Mouse (Mus musculus) bone marrow, adult 2 months (tissue): ENCODE data around the gene Dera.

Experiments used
- CTCF ChIP-seq: fragments of 200-500 bp; IDR thresholded peaks from 2 replicates; pipeline ENCODE4 v1.5.1; 2011; ENCODE audit warnings: low read length, control low read depth; ENCODE audit not compliant: control insufficient read depth, insufficient read depth
- POLR2A ChIP-seq: fragments of 200-500 bp; IDR thresholded peaks from 2 replicates; pipeline ENCODE4 v1.6.1; 2011; ENCODE audit warnings: low read depth, mild to moderate bottlenecking, control low read depth, low read length, borderline replicate concordance; ENCODE audit not compliant: control insufficient read depth

GRCm38 (mm10) chr6:137734846-137735609, 19.3 kb upstream of the Dera start, which contains the start of gene Strap:
- TF ChIP-seq POLR2A (peak; percentile 90; the same call in 1 of the 2 replicates), CTCF (no peak)
